Mouse (Mus musculus): ENCODE data around the gene Egr4.

Gene Egr4

DNA sequence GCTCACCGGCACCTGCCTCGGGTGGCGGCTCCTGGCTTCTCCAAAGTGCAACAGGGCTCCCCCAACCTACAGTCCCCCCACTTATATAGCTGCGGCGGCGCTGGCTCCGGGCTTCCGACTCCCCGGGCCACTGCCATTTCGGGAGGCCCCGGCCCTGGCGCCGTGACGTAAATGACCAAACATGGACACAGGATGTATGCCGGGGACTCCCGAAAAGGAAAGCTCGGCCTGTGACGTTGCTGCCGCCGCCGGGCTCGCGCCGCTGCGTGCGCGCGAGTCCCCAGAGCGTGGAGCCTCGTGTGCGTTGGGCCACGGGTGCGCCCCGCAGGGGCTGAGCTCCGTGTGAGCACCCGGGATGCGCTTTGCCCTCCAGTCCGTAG lies at the start of gene Egr4:
Gene Egr4, minus strand, starts transcription at position 59 of the 380 bp plus-strand sequence.
- DNase-seq (ENCODE audit: low spot score in 2 of 2): no peak

GRCm38 (mm10) chr6:85562374-85562773 lies 49.0 kb upstream of the Egr4 start:
- DNase-seq (ENCODE audit: low spot score in 2 of 2): no peak

- no peak for DNase-seq (ENCODE audit: low spot score in 2 of 2)
Observed at GRCm38 (mm10) chr6:85547642-85548041, 34.3 kb upstream of the Egr4 start.

DNA sequence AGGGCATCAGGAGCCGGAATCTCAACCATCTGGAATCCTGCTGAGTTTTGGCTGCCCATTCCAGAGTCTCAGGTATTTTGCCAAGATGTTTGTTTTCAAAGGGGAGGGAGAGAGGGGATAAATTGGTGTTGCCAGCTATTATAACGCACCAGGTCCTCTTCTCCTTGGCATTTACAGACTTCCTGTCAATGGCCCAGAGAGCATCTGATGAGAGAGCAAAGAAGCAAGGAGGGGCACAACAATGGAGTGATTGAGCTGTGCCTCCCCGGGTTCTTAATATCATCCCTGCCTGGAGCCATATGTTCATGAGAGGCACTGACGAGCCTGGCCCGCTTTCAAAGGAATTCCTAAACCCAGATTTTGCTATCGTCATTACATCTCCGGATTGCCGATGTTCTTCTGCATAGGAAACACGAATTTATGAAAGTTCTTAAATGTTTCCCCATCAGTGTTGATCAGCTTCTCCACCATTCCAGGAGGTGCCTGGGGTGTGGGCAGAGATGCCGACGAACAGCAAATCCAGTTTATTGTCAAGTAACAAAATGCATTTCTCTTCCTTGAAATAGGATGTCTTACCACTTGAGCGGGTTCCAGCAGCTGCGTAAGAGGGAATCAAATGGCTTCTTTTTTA lies 31.0 kb upstream of the Egr4 start:
- DNase-seq (ENCODE audit: low spot score in 2 of 2): no peak

- DNase-seq (ENCODE audit: low spot score in 2 of 2): no peak
Observed at GRCm38 (mm10) chr6:85543351-85544175, 30.2 kb upstream of the Egr4 start.

DNA sequence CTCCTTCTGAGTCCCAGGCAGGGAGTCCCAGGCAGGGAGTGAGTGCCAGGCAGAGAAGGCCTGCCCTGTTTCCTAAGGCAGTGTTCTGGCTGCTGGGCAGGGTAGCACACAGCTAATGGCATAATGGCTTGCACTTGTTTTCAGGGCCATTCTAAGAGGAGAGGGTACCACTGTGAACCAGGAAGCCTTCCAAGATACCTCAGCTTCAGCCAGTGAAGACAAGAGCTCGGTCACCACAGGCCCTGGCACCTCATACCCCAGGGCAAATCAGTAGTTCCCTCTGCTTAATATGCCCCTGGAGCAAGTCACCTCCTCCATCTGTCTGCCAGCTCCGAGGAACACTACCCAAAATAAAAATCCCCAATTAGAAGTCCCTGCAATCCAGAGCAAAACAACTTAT lies 9.4 kb upstream of the Egr4 start:
- DNase-seq (ENCODE audit: low spot score in 2 of 2): no peak

GRCm38 (mm10) chr6:85522026-85522425 lies 8.6 kb upstream of the Egr4 start:
- DNase-seq (ENCODE audit: low spot score in 2 of 2): no peak

- no peak for DNase-seq (ENCODE audit: low spot score in 2 of 2)
Observed at GRCm38 (mm10) chr6:85518091-85518693, 4.8 kb upstream of the Egr4 start.

DNA sequence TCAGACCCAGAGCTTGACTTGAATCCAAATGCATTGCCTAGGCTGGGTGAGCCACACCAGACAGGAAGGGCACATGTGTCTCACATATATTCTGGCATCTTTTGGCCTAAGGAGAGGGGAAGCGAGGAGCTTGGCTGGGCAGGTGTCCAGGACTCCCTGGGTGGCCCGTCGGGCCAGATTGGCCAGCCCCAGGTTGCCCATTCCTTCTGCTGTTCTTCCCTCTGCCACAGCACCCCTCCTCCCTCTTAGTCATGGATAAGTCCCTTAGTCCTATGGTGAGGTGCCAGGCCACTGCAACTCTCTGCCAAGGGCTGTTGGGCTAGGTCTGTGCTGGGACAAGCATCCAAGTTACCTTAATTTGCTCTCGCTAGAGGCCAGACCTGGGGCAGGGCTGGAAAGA lies 2.6 kb upstream of the Egr4 start:
- no peak for DNase-seq (ENCODE audit: low spot score in 2 of 2)

- DNase-seq (ENCODE audit: low spot score in 2 of 2): no peak
Observed at GRCm38 (mm10) chr6:85512577-85513530, 535 bp downstream of the Egr4 start.

DNA sequence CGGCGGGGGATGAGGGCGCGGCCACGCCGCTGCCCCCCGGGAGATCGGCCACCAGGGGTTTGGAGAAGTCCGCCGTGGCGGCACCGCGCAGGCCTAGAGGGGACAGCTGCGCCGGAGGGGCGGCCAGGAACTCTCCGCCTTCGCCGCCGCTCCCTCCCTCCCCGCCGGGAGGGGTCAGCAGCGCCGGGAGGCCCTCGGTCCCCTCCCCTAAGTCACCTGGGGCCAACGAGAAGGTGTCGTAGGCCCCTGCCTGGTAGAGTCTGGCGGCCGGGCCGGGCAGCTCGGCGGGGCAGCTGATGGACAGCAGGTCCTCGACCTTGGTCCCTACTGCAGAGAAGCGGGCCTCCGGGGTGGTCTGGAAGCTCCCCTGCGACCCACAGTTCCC lies 1.3 kb downstream of the Egr4 start:
- DNase-seq (ENCODE audit: low spot score in 2 of 2): no peak

DNA sequence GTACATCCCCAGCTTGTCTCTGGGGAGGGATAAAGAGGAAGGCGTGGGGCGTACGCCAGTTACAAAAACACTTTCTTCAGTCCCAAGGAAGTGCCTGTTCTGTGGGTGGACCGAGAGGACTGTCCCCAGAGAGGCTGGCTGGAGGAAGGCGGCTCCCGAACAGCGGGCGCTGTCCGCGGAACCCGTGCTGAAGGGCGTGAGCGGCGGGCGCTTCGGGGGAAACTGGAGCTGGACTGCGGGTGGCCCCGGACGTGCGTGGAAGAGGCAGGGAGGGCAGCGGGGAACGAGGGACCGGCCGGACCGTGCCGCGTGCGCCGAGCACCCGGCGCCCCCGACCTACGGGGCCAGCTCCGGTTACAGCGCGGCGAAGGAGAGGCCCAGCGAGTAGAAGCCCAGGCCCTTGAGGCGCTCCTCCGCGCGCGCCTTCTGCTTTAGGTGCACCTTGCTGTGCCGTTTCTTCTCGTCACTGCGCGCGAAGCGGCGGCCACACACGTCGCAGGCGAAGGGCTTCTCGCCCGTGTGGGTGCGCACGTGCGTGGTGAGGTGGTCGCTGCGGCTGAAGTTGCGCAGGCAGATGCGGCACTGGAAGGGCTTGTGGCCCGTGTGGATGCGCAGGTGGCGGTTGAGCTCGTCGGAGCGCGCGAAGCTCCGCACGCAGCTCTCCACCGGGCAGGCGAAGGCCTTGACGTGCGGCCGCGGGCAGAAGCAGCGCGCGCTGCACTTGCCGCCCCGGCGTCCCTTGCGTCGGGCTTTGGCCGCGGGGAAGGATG lies 1.9 kb downstream of the Egr4 start:
- DNase-seq (ENCODE audit: low spot score in 2 of 2): peak; percentile 18 to 50

DNA sequence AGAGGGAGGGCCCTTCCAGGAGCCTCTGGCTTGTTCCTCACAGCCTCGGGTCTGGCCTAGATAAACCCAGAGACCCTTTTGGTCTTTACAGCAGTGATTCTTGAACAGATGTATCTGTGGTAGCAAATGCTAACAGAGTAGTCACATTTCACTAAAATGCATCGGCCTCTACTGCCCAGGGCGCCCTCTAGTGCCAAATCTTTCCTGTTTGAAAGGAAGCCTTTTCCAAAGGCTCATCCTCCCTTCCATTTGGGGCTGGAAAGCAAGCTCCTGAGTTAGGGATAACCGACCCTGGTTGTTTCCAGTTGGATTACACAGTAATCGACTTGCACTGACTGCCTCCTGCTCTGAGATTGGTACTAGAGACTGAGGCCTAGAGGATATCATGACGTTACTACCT lies 2.9 kb downstream of the Egr4 start:
- peak in 1 of 2 experiments; percentile 32 for DNase-seq (ENCODE audit: low spot score in 2 of 2)

DNA sequence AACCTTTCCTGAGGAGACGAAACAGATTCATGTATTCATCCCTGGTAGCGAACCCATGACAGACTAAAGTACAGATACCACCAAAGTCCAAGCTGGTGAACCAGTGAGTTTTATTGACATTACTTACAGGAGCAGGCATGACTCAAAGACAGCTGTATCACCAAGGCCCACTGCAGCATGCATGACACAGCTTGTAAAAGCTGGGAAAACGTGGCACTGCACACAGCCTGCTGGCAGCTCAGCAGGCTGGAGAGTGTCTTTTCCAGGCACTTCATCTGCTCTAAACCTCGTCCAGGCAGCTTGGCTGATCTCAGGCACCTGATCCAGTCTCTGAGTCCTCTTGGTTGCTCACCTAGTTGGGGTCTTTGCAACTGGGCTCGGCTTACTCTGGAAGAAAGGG lies 4.8 kb downstream of the Egr4 start:
- peak; percentile 16 to 25 for DNase-seq (ENCODE audit: low spot score in 2 of 2)

DNA sequence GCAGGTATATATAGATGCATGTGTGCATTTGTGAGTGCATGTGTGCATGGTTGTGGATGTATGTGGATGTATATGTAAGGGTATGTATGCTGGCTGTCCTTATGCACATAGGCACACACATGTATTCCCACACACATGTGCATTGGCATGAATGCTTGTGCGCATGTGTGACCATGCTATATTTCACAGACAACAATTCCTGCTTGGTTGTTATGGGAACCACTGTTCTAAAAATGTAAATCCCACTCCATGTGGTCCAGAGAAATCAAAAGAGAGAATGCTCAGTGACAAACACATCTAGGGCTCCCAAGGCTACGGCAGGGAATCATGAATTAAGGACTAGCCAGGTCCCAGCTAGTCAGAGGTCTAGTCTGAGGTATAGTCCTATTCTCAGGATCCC lies 8.5 kb downstream of the Egr4 start:
- no peak for DNase-seq (ENCODE audit: low spot score in 2 of 2)

DNA sequence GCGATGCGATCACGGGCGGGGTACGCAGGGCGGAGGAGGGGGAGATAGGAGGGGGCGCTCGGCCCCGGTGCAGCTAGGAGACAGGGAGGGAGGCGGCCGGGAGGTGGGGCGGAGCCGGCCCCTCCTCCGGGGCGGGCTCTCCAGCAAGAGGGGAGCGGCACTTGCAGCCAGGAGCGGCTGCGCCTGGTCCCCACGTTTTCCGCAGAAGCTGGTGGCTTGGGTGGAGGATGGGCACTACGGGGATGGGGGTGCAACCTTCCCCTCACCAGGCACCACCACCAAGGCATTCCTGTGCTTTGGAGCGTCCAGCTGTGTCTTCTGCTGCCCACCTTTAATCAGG lies 10.5 kb downstream of the Egr4 start, which contains the start of gene Fbxo41:
Gene Fbxo41, minus strand, starts transcription at position 84 of the 340 bp plus-strand sequence.
- DNase-seq (ENCODE audit: low spot score in 2 of 2): peak in 1 of 2 experiments; percentile 26

DNA sequence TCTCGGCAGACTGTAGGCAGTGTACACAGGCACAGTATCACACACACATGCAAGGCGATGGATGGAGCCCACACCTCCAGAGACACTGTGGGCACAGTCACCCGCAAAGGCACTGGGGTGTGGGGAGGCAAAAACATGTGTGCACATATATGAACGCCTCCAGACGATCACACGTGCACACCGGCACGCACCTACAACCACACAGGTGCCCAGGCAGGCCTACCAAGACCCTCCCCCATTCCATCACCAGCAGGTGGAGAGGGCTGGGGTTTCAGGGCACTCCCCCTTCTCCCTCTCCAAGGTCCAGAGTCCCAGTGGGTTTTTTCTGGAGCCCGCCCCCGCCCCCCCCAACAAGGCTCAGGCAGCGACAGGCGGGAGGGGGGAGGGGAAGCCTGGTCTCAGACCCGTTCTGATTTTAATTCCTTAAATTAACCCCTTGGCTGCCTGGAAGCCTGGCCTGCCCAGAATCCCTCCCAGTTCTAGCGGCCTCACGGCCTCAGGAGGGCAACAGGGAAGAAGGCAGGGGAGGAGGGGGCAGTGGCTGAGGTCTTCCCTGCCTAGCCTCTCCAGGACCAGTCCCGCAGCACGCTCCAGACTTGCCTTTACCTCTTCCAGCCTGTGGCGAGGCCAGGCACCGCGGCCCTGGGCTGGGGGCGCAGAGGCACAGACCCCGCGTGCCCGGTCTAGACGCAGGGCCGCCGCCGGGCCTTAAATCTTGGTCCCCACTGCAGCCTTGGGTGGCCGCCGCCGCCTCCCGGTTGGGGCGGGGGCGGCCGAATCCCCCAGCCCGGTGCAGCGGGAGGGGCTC lies 11.1 kb downstream of the Egr4 start:
- no peak for DNase-seq (ENCODE audit: low spot score in 2 of 2)

GRCm38 (mm10) chr6:85501571-85502102 lies 11.8 kb downstream of the Egr4 start:
- DNase-seq (ENCODE audit: low spot score in 2 of 2): no peak

DNA sequence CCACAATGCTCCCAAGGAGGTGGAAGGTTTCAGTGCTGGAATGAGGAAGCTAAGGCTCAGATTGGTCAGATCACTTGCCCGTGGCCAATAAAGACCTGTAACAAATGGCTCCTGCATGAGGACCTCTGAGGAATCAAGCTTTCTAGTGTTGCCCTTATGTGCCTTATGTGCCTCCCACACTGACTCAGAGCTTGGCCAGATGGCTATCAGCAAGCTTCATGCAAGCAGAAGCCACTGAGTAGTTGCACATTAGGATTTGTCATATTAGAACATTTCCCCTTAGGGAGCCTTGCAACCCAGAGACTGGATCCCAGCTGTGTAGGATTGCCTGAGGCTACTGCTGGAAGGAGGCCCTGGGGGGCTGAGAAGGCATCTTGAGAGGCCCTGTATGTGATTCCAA lies 13.0 kb downstream of the Egr4 start:
- no peak for DNase-seq (ENCODE audit: low spot score in 2 of 2)

DNA sequence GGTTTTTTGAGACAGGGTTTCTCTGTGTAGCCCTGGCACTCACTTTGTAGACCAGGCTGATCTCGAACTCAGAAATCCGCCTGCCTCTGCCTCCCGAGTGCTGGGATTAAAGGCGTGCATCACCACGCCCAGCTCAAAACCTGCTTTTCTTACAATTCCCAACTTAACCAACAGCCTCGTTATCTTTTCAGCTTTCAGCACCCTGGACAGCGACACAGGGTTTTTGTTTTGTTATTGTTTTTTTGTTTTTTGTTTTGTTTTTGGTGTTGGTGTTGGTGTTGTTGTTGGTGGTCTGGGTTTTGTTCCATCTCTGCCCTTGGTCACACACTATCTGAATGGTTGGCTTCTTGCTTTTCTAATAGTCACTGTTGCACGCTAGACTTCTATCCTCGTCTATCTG lies 15.2 kb downstream of the Egr4 start:
- no peak for DNase-seq (ENCODE audit: low spot score in 2 of 2)
